Mouse (Mus musculus): ENCODE results near the gene Rab17.

The Rab17 gene

DNA sequence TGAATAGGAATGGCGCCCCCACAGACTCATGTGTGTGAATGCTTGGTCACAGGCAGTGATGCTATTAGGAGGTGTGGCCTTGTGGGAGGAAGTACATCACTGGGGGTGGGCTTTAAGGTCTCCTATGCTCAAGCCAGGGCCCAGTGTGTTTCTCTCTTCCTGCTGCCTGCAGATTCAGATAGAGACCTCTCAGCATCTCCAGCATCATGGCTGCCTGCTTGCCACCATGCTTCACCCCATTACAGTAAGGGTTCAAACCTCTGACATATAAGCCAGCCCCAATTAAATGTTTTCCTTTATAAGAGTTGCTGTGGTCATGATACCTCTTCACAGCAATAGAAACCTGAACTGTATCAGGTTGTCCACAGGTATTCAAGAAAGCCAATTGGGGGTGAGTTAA is 26.5 kb upstream of the Rab17 start:
- DNase-seq (ENCODE audit: low read depth, low spot score), result no peak

DNA sequence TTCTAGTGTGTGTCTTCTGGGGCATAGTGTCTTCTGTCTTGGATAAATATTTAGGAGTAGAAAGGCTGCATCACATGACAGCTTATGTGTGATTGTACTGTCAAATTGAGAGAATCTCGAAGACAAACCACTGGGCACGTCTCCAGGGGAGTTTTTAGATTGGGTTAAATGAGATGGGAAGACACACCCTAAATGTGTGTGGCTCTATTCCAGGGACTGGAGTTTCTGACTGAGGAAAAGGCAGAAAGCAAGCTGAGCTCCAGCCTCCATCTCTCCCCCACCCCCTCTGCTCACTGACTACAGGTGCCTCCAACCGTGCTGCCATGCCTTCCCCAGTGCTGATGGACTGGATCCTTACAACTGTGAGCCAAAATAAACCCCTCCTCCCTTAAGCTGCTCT is 11.9 kb upstream of the Rab17 start:
- no peak for DNase-seq (ENCODE audit: low read depth, low spot score)

DNA sequence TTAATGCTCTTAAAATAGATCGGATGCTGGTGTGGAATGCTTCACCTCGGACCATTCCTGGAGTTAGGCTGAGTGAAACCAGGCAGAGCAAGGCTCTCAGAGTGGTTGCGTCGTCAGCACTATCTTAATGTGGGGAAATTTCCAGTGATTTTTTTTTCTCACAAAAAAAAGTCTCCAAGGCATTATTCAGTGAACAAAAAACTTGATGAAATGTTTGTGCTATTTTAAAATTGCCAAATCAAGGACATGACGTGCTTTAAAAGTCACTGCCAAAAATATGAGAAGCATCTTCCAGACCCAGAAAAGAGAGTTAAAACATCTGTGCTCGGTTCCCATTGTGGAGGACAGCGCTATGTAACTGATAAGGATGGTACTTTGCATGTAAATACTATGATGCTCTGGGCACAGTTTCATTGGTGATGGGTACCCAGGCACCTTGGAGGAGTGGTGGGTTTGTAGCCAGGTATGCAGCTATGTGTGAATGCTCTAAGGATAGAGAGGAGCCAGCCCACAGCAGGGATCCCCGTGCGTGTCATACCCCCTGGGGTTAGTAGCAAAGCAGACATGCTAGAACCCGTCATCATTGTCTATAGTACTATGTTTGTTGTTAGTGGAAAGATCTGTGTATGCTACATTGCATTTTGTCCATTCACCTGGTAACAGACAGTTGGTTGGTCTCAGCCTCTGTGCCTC is 11.3 kb upstream of the Rab17 start:
- DNase-seq (ENCODE audit: low read depth, low spot score), result no peak

DNA sequence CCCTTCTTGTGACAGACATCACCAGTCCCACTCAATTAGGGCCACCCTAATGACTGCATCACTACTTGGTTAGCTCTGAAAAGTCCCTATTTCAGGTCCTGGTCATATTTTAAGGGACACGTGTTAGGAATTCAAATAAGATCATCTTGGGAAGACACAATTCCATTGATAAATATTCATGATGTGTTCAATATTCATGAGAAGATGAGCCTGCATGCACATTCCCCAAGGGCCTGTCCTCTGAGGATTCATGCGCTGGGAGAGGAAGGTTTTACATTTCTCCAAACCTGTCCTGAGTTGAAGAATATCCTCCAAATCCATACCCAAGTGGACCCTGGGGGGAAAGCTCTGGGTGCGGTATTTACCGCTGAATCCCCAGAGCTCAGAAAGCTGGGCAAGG is 6.5 kb upstream of the Rab17 start:
- DNase-seq (ENCODE audit: low read depth, low spot score), result no peak

DNA sequence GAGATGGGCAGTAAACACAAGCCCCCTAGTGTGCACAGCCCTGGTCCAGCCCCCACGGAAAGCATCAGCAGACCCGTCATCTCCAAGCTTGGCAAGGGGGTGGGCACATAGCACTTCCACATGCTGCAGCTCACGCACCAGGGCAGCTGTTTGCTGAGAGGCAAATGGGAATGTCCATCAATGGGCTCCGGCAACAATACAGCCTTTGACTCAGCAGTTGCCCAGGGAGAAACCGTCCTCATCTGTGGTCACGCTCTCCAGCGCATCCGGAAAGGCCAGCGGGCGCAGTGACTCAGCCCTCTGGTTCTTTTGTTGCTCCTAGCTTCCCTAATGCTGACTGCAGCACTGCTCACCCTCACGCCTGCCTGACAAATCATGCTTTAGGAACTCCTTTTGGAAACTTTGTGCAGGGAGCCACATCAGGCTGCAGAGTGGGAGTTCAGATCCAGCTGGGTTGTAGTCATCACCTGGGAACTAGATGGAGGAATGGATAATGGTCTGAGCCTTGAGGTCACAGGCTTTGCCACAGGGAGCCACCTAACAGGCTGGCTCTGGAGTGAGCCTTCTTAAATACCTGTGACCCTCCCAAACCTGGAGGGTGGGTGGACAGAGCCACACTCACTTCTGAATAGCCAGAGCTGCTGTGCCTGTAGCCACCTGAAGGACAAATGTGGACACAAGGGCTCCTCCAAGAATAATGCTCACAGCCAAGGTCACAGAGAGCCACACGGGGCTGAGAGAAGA is 5.6 kb upstream of the Rab17 start:
- no peak for DNase-seq (ENCODE audit: low read depth, low spot score)

DNA sequence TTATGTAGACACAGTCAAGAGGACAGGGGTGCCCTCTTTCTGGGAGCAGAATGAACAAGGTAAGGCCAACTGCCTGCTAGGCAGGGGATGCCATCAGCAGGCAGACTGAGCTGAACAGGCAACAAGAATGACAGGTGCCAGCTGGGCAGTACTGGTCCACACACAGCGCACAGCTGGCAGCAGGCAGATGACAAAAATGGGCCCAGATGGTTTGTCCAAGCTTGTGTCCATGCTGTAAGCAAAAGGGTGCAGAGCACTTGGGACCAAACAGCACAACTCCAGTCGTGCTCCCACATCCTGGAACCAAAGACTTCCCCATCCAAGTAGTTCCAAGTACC is 4.1 kb upstream of the Rab17 start:
- DNase-seq (ENCODE audit: low read depth, low spot score), result no peak

DNA sequence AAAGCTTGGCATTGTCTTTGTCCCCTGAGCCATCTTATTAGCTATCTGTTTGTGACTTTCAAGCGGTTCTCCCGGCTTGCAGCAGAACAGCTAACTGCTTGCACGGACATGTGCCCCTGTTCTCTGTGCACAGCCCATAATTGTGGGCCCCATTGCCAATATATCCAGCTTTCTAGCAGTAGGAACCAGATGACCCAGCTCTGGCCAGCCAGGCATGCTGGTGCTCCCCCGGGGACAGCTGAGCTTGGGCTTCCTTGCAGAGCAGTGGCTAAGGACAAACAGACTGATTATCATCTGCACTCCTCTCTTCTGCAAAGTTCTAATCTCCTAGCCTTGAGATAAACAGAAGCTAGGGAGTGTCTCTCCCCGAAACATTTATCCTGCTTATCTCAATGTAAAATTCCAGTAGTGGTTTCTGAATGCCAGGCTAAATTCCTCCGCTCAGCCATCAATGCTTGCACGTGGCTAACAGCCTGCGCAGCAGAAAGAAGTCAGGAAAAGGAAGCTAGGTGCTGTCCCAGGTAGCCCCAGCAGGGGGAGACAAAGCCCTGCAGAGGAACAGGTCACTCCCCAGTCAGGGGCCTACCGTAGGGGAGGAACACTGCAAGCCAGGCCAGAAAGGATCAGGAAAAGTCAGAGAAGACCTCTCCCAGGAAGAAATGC is 3.6 kb upstream of the Rab17 start:
- DNase-seq (ENCODE audit: low read depth, low spot score), result peak; percentile 85

DNA sequence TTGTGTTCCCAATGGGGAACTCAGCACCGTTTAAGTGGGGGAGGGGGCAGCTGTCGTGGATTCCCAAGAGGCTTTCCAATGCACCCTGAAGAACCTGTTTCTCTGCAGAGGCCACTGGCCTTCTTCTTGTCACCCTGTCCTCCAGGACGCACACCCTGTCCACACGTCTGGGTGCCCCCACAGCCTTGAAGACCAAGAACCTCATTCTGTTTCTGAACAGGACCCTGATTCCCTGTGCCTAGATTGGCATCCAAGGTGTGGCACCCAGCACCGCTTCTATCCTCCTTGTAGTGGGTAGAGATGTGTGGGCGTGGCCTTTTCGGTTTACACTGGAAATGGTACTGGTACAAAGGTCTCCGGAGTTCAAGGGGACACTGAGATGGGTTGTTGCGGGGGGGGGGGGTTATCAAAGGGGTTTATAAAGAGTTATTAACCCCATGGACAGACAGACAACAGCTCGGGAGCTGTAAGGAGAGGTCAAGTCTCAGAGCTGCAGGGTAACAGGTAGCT is 475 bp upstream of the Rab17 start:
- DNase-seq (ENCODE audit: low read depth, low spot score), result no peak

DNA sequence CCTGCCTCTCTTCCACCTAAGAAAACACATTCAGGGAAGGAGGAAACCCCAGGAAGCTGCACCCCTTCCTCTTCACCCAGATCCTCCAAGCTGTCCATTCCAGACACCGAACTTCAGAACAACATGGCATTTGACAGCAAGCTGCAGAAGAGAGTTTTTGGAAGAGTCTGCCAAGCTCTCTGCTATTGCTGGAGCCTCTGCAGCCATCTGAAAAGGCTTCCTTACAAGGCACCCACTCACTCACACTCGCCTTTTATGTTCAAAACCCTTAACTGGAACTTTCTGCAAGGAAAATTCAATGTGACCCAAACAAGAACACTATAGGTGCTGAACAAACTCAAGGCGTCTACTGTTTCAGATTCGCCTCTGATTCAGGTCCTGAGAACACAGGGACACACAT is 812 bp downstream of the Rab17 start:
- DNase-seq (ENCODE audit: low read depth, low spot score), result no peak

DNA sequence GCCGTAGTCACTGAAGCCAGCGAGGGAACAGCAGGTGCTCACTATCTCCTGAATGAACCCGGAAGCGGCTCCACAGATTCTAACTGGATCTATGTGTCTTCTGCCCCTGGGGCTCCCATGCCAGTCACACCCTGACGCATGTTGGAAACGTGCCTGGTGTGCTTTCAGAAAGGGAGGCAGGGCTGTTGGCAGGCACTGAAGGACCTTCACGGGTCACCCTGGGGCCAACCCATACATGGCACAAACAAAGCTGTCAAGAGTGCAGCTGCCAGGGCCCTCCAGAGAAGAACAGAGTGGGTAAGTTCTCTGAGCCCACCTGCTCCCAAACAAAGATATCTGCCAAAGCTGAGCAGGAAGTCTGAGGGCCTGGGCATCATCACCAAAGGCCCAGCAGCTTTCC is 1.9 kb downstream of the Rab17 start:
- DNase-seq (ENCODE audit: low read depth, low spot score), result no peak

DNA sequence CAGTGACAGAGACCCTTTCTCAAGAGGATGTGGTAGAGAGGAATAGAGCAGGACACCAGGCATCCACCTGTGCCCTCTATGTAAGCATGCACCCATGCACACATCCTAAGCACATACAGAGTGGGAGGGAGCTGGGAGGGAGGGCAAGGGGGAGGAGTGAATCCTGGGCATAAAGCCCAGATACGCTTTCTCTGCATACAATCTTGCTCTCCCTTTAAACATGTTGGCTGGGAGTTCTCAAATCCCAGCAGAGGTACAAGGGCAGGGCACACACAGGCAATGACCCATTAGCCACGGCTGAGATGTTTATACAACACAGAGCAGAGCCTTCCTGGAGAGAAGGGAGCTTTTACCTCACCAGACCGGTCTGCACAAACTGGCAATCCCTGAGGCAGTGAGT is 6.5 kb downstream of the Rab17 start:
- DNase-seq (ENCODE audit: low read depth, low spot score), result no peak

DNA sequence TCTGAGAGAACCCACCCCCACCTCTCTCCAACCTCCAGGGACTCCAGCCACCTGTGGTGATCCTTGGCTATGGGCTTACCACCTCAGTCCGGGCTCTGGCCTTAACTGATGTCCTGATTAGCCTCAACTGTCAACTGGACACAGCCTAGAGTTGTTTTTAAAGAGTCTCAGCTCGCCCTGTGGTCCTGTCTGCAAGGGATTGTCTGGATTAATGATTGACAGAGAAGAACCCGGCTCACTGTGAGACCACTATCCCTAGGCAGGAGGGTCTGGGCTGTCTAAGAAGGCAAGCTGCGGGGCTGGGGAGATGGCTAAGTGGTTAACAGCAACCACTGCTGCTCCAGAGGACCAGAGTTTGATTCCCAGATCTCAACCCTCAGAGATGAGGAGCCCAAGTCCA is 6.9 kb downstream of the Rab17 start:
- DNase-seq (ENCODE audit: low read depth, low spot score), result no peak

DNA sequence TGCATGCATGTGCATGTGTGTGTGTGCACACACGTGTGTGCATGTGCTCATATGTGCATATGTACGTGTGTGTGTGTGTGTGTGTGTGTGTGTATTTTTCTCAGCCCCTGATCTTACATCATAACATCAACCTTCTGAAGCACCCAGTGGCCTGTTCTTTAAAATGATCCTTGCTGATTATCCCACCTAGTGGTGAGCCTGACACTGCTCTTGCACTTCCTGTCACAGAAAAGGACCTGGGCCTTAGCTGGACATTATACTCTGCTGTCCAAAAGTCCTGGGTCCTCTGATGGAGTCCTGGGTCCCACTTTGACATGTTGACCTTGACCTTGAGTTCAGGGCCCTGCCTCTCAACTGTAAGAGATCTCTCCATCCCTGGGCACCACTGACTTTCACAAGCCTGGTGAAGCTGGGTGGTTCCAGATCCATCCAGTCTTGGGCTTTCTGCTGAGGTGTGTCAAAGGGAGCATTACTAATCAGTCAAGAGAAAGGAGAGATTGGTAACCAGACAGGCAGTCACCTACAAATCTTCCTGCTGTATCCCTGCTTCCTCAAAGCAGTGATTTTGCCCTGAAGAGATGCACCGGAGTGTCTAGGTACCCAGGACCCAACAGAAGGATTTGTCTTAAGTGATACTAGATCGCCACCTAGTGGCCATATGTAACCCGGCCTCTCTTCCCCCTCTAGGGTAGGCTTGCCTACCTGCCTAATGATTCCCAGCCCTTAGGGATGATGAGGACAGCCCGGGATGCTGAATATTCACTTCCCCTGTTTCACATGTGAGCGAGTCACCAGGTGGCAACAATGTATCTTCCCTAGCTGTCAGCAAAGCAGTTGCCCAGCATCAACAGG is 13.0 kb downstream of the Rab17 start:
- DNase-seq (ENCODE audit: low read depth, low spot score), result peak; percentile 72

DNA sequence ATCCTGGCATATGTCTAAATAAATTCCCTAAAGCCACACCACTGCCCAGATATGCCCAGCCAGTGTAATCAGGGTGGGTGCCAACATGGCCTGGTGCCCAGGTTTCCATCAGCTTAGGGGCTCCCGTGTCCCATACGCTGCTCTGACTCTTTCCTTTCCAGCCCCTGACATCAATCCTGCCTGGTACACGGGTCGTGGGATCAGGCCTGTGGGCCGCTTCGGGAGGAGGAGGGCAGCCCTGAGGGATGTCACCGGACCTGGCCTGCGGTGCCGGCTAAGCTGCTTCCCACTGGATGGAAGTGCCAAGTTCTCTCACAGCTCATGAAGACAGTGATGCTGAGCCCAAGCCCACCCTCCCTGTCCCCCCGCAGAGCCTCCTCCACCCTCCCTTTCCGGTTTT is 15.8 kb downstream of the Rab17 start:
- no peak for DNase-seq (ENCODE audit: low read depth, low spot score)

DNA sequence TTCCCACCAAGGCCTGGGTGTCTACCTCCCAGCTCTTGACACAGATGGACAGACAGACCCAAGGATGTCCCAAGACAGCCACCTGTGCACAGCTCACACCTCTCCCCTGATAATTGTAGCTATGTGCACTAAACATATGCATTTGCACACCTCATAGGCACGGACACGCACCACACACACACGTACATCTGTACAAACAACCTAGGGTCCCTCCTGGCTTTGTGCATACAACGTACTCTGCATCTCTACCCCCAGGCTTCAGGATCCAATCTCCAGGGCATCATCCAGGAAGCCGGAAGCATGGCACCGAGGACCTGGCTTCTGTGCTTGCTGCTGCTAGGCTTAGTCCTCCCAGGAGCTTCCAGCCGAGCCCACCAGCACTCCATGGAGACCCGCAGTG is 16.7 kb downstream of the Rab17 start, which contains the start of gene Prlh:
Prlh (plus strand) TSS at position 301 of the 400 bp plus-strand sequence.
- no peak for DNase-seq (ENCODE audit: low read depth, low spot score)

DNA sequence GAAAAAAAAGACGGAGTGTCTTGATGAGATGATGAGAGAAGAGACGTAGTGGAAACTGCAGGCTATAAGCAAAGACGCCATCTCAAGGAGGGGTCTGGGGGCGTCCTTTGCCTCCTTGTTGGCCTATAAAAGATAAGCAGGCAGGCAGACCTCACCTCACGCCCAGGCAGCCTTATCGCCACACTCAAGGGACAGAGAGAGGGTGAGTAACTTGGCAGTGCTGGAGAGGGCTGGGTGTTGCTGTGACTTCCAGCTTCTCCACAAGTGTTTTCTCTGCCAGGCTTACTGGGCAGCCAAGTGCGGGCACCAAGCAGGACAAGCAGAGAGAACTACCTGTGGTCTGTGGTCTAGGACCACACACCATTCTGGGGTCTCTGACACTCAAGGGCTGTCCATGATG is 17.8 kb downstream of the Rab17 start:
- no peak for DNase-seq (ENCODE audit: low read depth, low spot score)

DNA sequence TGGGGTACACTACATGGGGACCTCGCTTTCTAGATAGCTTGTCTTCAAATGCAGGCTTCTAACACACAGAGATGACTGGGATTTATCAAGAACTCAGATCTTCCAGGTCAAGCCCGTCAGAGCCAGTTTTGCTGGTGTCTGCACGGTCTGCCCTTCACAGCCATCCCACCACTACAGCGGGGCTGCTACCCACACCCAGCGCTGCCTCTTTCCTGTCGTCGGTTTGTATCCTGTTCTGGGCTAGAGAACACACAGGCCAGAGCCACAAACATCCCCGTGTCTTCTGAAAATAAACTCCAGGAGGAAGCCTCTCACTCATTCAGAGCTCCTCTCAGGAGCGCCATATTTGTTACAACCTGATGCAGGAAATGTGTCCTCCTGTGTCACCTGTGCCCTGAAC is 20.2 kb downstream of the Rab17 start:
- no peak for DNase-seq (ENCODE audit: low read depth, low spot score)

DNA sequence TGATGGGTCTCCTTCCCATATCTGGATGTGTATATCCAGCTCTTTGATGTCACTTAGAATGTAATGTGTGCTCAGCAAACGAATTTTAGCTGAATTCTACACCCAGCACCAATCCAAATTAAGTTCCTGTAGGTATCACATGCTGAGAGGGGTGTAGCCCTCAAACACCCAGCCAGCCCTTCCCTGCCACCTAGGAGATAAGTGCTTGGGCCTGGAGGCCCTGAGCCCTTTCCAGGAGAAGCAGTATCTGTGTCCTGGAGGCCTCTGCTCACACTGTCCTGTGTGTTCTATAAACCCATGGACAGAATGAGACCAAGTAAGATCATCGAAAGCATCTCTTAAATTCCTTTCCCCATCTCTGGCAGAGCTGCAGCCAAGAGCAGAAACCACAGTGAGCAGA is 22.2 kb downstream of the Rab17 start:
- DNase-seq (ENCODE audit: low read depth, low spot score), result no peak

DNA sequence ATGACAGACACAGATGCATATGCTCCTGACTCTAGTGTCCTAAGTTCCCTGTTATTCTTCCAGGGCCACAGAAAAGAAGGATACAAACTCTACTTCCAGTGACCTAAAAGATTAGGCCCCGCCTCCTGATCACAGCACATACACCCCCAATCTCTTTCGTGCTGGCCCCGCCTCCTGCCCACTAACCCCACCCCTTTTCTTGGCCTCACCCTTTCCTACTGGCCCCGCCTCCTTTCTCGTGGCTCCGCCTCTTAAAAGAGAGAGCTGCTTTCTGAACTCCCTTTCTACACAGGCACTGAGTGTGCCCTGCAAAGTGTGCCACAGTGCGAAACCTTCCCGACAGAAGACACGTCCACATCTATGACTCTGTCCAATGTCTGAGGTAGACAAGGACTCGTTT is 24.3 kb downstream of the Rab17 start:
- no peak for DNase-seq (ENCODE audit: low read depth, low spot score)

DNA sequence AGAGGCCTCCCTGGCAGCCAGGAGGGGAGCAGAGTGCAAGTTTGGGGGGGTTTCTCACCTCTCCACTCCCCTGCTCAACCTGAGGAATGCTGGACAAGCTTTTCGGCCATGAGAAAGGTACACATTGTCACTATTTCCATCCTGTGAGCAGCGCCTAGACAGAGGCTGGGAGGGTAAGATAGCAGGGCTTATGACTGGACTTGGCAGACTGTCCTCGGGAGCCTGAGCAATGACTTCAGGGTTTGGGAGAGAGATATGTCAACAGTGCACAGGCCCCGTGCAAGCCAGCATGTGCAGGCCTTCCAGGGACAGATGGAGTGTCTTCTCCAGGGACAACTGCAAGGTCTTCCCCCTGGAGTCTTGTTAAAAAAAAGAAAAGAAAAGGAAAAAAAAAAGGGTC is 29.5 kb downstream of the Rab17 start:
- DNase-seq (ENCODE audit: low read depth, low spot score), result no peak

DNA sequence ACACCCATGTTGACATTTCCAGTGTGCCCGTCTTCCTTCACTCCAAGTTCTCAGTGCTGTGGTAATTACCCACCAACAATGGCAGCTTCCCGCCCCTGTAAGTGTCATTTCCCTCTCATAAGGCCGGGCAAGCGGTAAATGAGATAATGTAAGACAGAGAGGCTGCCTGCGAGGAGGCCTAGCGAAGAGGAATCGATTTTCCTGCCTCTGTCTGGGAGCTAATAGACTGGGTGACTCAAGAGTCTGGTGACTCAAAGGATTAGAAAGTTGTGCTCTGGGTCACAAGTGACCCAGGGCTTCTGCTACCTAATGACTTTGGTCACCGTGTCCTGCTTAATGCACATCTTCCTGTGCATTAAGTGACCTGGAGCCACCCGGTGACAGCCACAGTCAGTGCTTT is 32.5 kb downstream of the Rab17 start:
- DNase-seq (ENCODE audit: low read depth, low spot score), result no peak

DNA sequence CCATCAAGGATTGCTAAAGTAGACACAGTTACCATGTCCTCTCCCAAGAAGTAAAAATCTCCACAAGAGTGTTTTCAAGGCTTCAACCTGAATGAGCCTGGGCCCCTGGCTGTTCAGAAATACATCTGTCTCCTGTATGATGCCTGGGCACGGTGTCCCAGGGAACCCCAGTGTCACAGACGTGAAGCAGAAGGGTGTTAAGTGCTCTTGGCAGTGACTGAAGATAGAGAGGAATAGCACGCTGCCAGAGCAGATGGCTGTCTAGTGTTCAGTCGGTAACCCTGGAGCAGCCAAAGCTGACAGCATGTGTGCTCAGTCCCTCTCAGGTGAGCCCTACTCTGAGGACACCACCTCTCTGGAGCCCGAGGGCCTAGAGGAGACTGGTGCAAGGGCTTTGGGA is 36.5 kb downstream of the Rab17 start:
- DNase-seq (ENCODE audit: low read depth, low spot score), result no peak

Data from embryo, embryonic 11.5 days (tissue).